Mouse (Mus musculus) ES-Bruce4 (cell line): ENCODE data around the gene Fam228b.

Experiments used
- CTCF ChIP-seq: IDR thresholded peaks from one replicate; pipeline ENCODE4 v1.8.1; 2011; ENCODE audit warnings: low read depth, low read length
- EP300 ChIP-seq: IDR thresholded peaks from 2 replicates; pipeline ENCODE4 v1.6.1; 2011; ENCODE audit warnings: low read depth, low read length; ENCODE audit not compliant: insufficient read depth
- POLR2A ChIP-seq: IDR thresholded peaks from one replicate; pipeline ENCODE4 v1.8.1; 2011; ENCODE audit warnings: low read length; ENCODE audit not compliant: insufficient read depth

- no peak for TF ChIP-seq POLR2A
- no peak for TF ChIP-seq CTCF
- TF ChIP-seq EP300: no peak
Measured at GRCm38 (mm10) chr12:4742183-4742582, 26.9 kb downstream of the Fam228b start.
